Mouse (Mus musculus) small intestine, adult 2 months (tissue): ENCODE measurements around the gene Bcl2l11. TPM values are rescaled to one million over a fixed set of nuclear protein-coding genes. Genes with fewer than 3 reads are reported as not detected.

Source experiments
- H3K27ac ChIP-seq: fragments of 200-500 bp; 2 replicates; pipeline ENCODE4 v1.5.1; 2012; ENCODE audit warnings: low read depth, low read length, control low read depth, inconsistent platforms; ENCODE audit not compliant: insufficient read depth
- H3K27me3 ChIP-seq: fragments of 200-500 bp; 2 replicates; pipeline ENCODE4 v1.6.1; 2012; ENCODE audit warnings: mild to moderate bottlenecking, moderate library complexity, low read length, inconsistent platforms; ENCODE audit not compliant: control insufficient read depth, insufficient read depth
- H3K36me3 ChIP-seq: fragments of 200-500 bp; 2 replicates; pipeline ENCODE4 v1.6.1; 2012; ENCODE audit warnings: mild to moderate bottlenecking, low read length, control low read depth, inconsistent platforms; ENCODE audit not compliant: control insufficient read depth, insufficient read depth
- H3K4me1 ChIP-seq: fragments of 200-500 bp; 2 replicates; pipeline ENCODE4 v1.6.1; 2012; ENCODE audit warnings: low read length, inconsistent platforms, mixed read lengths; ENCODE audit not compliant: control insufficient read depth, insufficient read depth, insufficient read length
- H3K4me3 ChIP-seq: fragments of 200-500 bp; 2 replicates; pipeline ENCODE4 v1.5.1; 2012; ENCODE audit warnings: low read depth, mild to moderate bottlenecking, control low read depth, inconsistent platforms, low read length, moderate library complexity
- CTCF ChIP-seq: fragments of 200-500 bp; IDR thresholded peaks from 2 replicates; pipeline ENCODE4 v1.5.1; 2012; ENCODE audit warnings: low read depth, mild to moderate bottlenecking, control low read depth, inconsistent platforms, low read length, moderate library complexity, mixed read lengths; ENCODE audit not compliant: insufficient replicate concordance, insufficient read length; ENCODE audit errors: extremely low read depth
- POLR2A ChIP-seq: fragments of 200-500 bp; IDR thresholded peaks from 2 replicates; pipeline ENCODE4 v1.6.1; 2012; ENCODE audit warnings: low read depth, mild to moderate bottlenecking, control low read depth, inconsistent platforms, low read length, moderate library complexity
- WGBS: fragments of 180-500 bp; shearing (Covaris S2); methylation state at CpG from one replicate; pipeline ENCODE4 v1.1.7; 2018; 5-methylcytosine and 5-hydroxymethylcytosine counted together
- polyA plus RNA-seq: library from polyadenylated mRNA; depleted of rRNA; stranded (reverse); fragments of >200 nt; gene quantifications from 2 replicates; pipeline ENCODE4 v1.2.3, GENCODE M21; 2012

Bcl2l11 gene
- polyA plus RNA-seq, 1 experiment = 7.4 TPM

GRCm38 (mm10) chr2:128182751-128183150 lies 56.9 kb downstream of the Bcl2l11 start:
- TF ChIP-seq POLR2A (no peak), CTCF (no peak)
- Histone ChIP-seq H3K36me3 (no peaks in the 10 kb centered on the region), H3K4me1 (peaks cover 2% of the 10 kb centered on the region), H3K27ac (no peak overlapping the region), H3K27me3 (no peaks in the 10 kb centered on the region), H3K4me3 (no peak overlapping the region)
- WGBS = 87% methylated on average over 4 of the region's 4 CpGs

GRCm38 (mm10) chr2:128183762-128184161 lies 57.9 kb downstream of the Bcl2l11 start:
- peaks cover 2% of the 10 kb centered on the region for H3K4me1 ChIP-seq
- H3K27ac ChIP-seq = no peak overlapping the region
- WGBS = 89% methylated on average over 4 of the region's 4 CpGs
- TF ChIP-seq CTCF (no peak), POLR2A (no peak)
- no peaks in the 10 kb centered on the region for H3K36me3 ChIP-seq
- H3K27me3 ChIP-seq = no peaks in the 10 kb centered on the region
- H3K4me3 ChIP-seq = no peak overlapping the region

- H3K36me3 ChIP-seq = no peaks in the 10 kb centered on the region
- no peak overlapping the region for H3K4me3 ChIP-seq
- no peaks in the 10 kb centered on the region for H3K27me3 ChIP-seq
- H3K4me1 ChIP-seq = no peaks in the 10 kb centered on the region
- no peak overlapping the region for H3K27ac ChIP-seq
- TF ChIP-seq CTCF (no peak), POLR2A (no peak)
- WGBS = 78% methylated on average over 4 of the region's 4 CpGs
Measured at GRCm38 (mm10) chr2:128185942-128186341, 60.1 kb downstream of the Bcl2l11 start.

GRCm38 (mm10) chr2:128187277-128187676 lies 61.4 kb downstream of the Bcl2l11 start:
- 85% methylated on average over 1 of the region's 1 CpGs for WGBS
- Histone ChIP-seq H3K4me1 (no peaks in the 10 kb centered on the region), H3K27me3 (no peaks in the 10 kb centered on the region), H3K36me3 (no peaks in the 10 kb centered on the region), H3K27ac (no peak overlapping the region), H3K4me3 (no peak overlapping the region)
- no peak for TF ChIP-seq CTCF
- no peak for TF ChIP-seq POLR2A

GRCm38 (mm10) chr2:128188461-128188860 lies 62.6 kb downstream of the Bcl2l11 start:
- WGBS = 92% methylated on average over 3 of the region's 3 CpGs
- Histone ChIP-seq H3K4me1 (no peaks in the 10 kb centered on the region), H3K4me3 (no peak overlapping the region)

GRCm38 (mm10) chr2:128189691-128190090 lies 63.9 kb downstream of the Bcl2l11 start:
- Histone ChIP-seq H3K4me1 (no peaks in the 10 kb centered on the region), H3K27ac (no peak overlapping the region), H3K4me3 (peak overlapping the region; percentile 10; the same call in 1 of the 2 replicates), H3K27me3 (no peaks in the 10 kb centered on the region), H3K36me3 (no peaks in the 10 kb centered on the region)
- WGBS = 59% methylated on average over 10 of the region's 10 CpGs
- TF ChIP-seq CTCF = no peak
- TF ChIP-seq POLR2A = no peak

More at GRCm38 (mm10) chr2:128188461-128188860, 62.6 kb downstream of the Bcl2l11 start:
- Histone ChIP-seq H3K27ac (no peak overlapping the region), H3K36me3 (no peaks in the 10 kb centered on the region), H3K27me3 (no peaks in the 10 kb centered on the region)
- TF ChIP-seq POLR2A (no peak), CTCF (no peak)

GRCm38 (mm10) chr2:128190196-128190595 lies 64.4 kb downstream of the Bcl2l11 start:
- no peak overlapping the region for H3K27ac ChIP-seq
- TF ChIP-seq POLR2A (no peak), CTCF (no peak)
- WGBS = 71% methylated on average over 5 of the region's 5 CpGs
- no peak overlapping the region for H3K4me3 ChIP-seq
- H3K27me3 ChIP-seq = no peaks in the 10 kb centered on the region
- no peaks in the 10 kb centered on the region for H3K36me3 ChIP-seq
- H3K4me1 ChIP-seq = no peaks in the 10 kb centered on the region

GRCm38 (mm10) chr2:128193411-128193810 lies 67.6 kb downstream of the Bcl2l11 start:
- WGBS = 71% methylated on average over 4 of the region's 4 CpGs

More at GRCm38 (mm10) chr2:128193411-128193810, 67.6 kb downstream of the Bcl2l11 start:
- Histone ChIP-seq H3K4me3 (no peak overlapping the region), H3K27ac (no peak overlapping the region), H3K27me3 (no peaks in the 10 kb centered on the region), H3K36me3 (no peaks in the 10 kb centered on the region), H3K4me1 (no peaks in the 10 kb centered on the region)
- TF ChIP-seq CTCF (no peak), POLR2A (no peak)
